Mouse (Mus musculus): ENCODE measurements around the gene Ube2b. TPM values are rescaled to one million over a fixed set of nuclear protein-coding genes. Genes with fewer than 3 reads are reported as not detected.

Ube2b gene
- polyA plus RNA-seq, 1 experiment: 197 TPM

DNA sequence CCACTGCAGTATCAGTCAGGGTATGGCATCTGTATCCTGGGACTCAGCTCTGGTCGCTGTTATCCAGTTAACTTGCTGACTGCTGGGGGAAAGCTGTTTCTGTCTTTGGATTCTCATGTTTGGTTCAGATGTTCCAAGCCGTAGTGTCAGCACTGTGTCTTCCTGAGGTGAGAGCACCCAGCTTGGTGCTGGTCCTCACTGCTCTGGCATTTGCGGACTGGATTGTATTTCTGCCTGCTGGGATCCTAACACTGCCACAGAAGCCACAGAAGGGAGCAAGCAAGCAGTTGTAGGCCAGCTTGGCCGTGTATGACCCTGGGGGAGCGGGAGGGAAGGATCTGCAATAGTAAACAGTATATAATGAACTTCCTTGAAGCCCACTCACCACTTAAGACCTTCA lies 33.9 kb downstream of the Ube2b start:
- no peak overlapping the region for H3K27ac ChIP-seq (ENCODE audit: insufficient read depth, low read length)
- H3K4me3 ChIP-seq (ENCODE audit: low read depth, low read length): no peak overlapping the region
- H3K9me3 ChIP-seq (replicated peaks; ENCODE audit: control insufficient read depth, insufficient read depth, low read length, poor library complexity, severe bottlenecking): no peaks in the 10 kb centered on the region
- TF ChIP-seq CTCF (IDR thresholded peaks at IDR 0.05; ENCODE audit: low read depth, low read length) (no peak), EP300 (IDR thresholded peaks at IDR 0.05; ENCODE audit: insufficient read depth, low read depth, low read length) (no peak), POLR2A (IDR thresholded peaks at IDR 0.05; ENCODE audit: insufficient read depth, low read length) (no peak)
- H3K9ac ChIP-seq (ENCODE audit: low read depth, poor library complexity, severe bottlenecking): no peak overlapping the region
- H3K36me3 ChIP-seq (ENCODE audit: control insufficient read depth, insufficient read depth, low read length, poor library complexity, severe bottlenecking): peaks cover 21% of the 10 kb centered on the region
- peaks cover 1% of the 10 kb centered on the region for H3K4me1 ChIP-seq (ENCODE audit: control insufficient read depth, insufficient read depth, low read length)
- no peaks in the 10 kb centered on the region for H3K27me3 ChIP-seq (ENCODE audit: control insufficient read depth, insufficient read depth, low read length, poor library complexity, severe bottlenecking)

GRCm38 (mm10) chr11:51962277-51962676 lies 38.3 kb downstream of the Ube2b start:
- H3K9me3 ChIP-seq (replicated peaks; ENCODE audit: control insufficient read depth, insufficient read depth, low read length, poor library complexity, severe bottlenecking): no peaks in the 10 kb centered on the region
- no peaks in the 10 kb centered on the region for H3K4me1 ChIP-seq (ENCODE audit: control insufficient read depth, insufficient read depth, low read length)
- H3K27ac ChIP-seq (ENCODE audit: insufficient read depth, low read length): no peak overlapping the region
- TF ChIP-seq CTCF (IDR thresholded peaks at IDR 0.05; ENCODE audit: low read depth, low read length): no peak
- TF ChIP-seq POLR2A (IDR thresholded peaks at IDR 0.05; ENCODE audit: insufficient read depth, low read length): no peak
- no peak for TF ChIP-seq EP300 (IDR thresholded peaks at IDR 0.05; ENCODE audit: insufficient read depth, low read depth, low read length)
- no peaks in the 10 kb centered on the region for H3K27me3 ChIP-seq (ENCODE audit: control insufficient read depth, insufficient read depth, low read length, poor library complexity, severe bottlenecking)
- H3K36me3 ChIP-seq (ENCODE audit: control insufficient read depth, insufficient read depth, low read length, poor library complexity, severe bottlenecking): no peaks in the 10 kb centered on the region
- H3K9ac ChIP-seq (ENCODE audit: low read depth, poor library complexity, severe bottlenecking): no peak overlapping the region
- no peak overlapping the region for H3K4me3 ChIP-seq (ENCODE audit: low read depth, low read length)

GRCm38 (mm10) chr11:51961761-51962160 lies 38.8 kb downstream of the Ube2b start:
- no peaks in the 10 kb centered on the region for H3K36me3 ChIP-seq (ENCODE audit: control insufficient read depth, insufficient read depth, low read length, poor library complexity, severe bottlenecking)
- TF ChIP-seq POLR2A (IDR thresholded peaks at IDR 0.05; ENCODE audit: insufficient read depth, low read length) (no peak), CTCF (IDR thresholded peaks at IDR 0.05; ENCODE audit: low read depth, low read length) (no peak), EP300 (IDR thresholded peaks at IDR 0.05; ENCODE audit: insufficient read depth, low read depth, low read length) (no peak)
- H3K4me1 ChIP-seq (ENCODE audit: control insufficient read depth, insufficient read depth, low read length): no peaks in the 10 kb centered on the region
- H3K9ac ChIP-seq (ENCODE audit: low read depth, poor library complexity, severe bottlenecking): no peak overlapping the region
- no peaks in the 10 kb centered on the region for H3K27me3 ChIP-seq (ENCODE audit: control insufficient read depth, insufficient read depth, low read length, poor library complexity, severe bottlenecking)
- no peaks in the 10 kb centered on the region for H3K9me3 ChIP-seq (replicated peaks; ENCODE audit: control insufficient read depth, insufficient read depth, low read length, poor library complexity, severe bottlenecking)
- no peak overlapping the region for H3K27ac ChIP-seq (ENCODE audit: insufficient read depth, low read length)
- no peak overlapping the region for H3K4me3 ChIP-seq (ENCODE audit: low read depth, low read length)

DNA sequence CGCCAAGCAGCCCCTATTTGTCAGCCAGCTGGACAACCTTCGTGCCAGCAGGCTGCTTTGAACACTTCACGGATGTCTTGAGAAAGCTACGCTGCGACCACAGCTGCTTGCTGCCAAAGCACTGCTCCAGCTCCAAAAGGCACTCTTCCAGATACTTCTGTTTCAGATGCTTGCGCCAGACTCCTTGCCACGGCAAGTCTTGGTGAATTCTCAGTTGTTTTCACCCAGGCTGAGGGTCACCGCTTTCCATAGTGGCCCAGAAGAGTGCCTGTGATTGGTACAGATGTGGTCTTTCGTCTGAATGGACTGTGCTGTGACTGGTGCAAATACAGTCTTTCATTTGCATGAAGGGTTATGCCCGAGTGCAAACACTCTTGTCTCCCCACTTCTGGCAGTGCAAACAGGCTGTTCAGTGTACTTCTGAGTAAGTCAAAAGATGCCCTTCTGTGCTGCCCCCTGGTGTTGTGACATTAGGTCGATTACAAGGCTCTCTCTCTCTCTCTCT lies 39.5 kb downstream of the Ube2b start:
- Histone ChIP-seq H3K4me1 (ENCODE audit: control insufficient read depth, insufficient read depth, low read length) (no peaks in the 10 kb centered on the region), H3K27me3 (ENCODE audit: control insufficient read depth, insufficient read depth, low read length, poor library complexity, severe bottlenecking) (no peaks in the 10 kb centered on the region), H3K9ac (ENCODE audit: low read depth, poor library complexity, severe bottlenecking) (no peak overlapping the region), H3K4me3 (ENCODE audit: low read depth, low read length) (no peak overlapping the region), H3K27ac (ENCODE audit: insufficient read depth, low read length) (no peak overlapping the region), H3K9me3 (replicated peaks; ENCODE audit: control insufficient read depth, insufficient read depth, low read length, poor library complexity, severe bottlenecking) (no peaks in the 10 kb centered on the region), H3K36me3 (ENCODE audit: control insufficient read depth, insufficient read depth, low read length, poor library complexity, severe bottlenecking) (no peaks in the 10 kb centered on the region)
- TF ChIP-seq EP300 (IDR thresholded peaks at IDR 0.05; ENCODE audit: insufficient read depth, low read depth, low read length) (no peak), CTCF (IDR thresholded peaks at IDR 0.05; ENCODE audit: low read depth, low read length) (no peak), POLR2A (IDR thresholded peaks at IDR 0.05; ENCODE audit: insufficient read depth, low read length) (no peak)

DNA sequence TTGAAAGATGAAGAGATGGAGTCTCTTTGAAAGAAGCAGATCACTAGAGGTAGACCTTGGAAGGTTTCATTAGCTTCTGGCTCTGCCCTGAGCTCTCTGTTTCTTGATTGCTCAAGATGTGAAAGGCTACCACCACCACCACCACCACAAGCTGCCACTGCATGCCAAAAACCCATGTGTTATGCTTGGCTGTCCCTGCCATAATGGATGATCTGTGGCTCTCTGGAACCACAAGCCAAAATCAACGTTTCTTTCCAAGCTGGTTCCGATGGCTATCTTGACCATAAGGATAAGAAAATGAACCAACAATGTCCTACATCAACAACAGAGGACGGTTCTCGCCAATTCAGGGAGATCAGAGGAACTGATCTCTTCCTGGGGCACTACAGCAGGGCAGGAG lies 40.5 kb downstream of the Ube2b start:
- H3K4me1 ChIP-seq (ENCODE audit: control insufficient read depth, insufficient read depth, low read length): no peaks in the 10 kb centered on the region
- TF ChIP-seq POLR2A (IDR thresholded peaks at IDR 0.05; ENCODE audit: insufficient read depth, low read length): no peak
- TF ChIP-seq EP300 (IDR thresholded peaks at IDR 0.05; ENCODE audit: insufficient read depth, low read depth, low read length): no peak
- no peak for TF ChIP-seq CTCF (IDR thresholded peaks at IDR 0.05; ENCODE audit: low read depth, low read length)
- H3K9me3 ChIP-seq (replicated peaks; ENCODE audit: control insufficient read depth, insufficient read depth, low read length, poor library complexity, severe bottlenecking): no peaks in the 10 kb centered on the region
- no peaks in the 10 kb centered on the region for H3K36me3 ChIP-seq (ENCODE audit: control insufficient read depth, insufficient read depth, low read length, poor library complexity, severe bottlenecking)
- no peak overlapping the region for H3K27ac ChIP-seq (ENCODE audit: insufficient read depth, low read length)
- H3K27me3 ChIP-seq (ENCODE audit: control insufficient read depth, insufficient read depth, low read length, poor library complexity, severe bottlenecking): peaks cover 2% of the 10 kb centered on the region; the same call in 1 of the 2 replicates
- H3K9ac ChIP-seq (ENCODE audit: low read depth, poor library complexity, severe bottlenecking): no peak overlapping the region
- H3K4me3 ChIP-seq (ENCODE audit: low read depth, low read length): no peak overlapping the region

- peaks cover 2% of the 10 kb centered on the region; the same call in 1 of the 2 replicates for H3K27me3 ChIP-seq (ENCODE audit: control insufficient read depth, insufficient read depth, low read length, poor library complexity, severe bottlenecking)
- no peak overlapping the region for H3K27ac ChIP-seq (ENCODE audit: insufficient read depth, low read length)
- no peak overlapping the region for H3K9ac ChIP-seq (ENCODE audit: low read depth, poor library complexity, severe bottlenecking)
- H3K4me1 ChIP-seq (ENCODE audit: control insufficient read depth, insufficient read depth, low read length): no peaks in the 10 kb centered on the region
- no peaks in the 10 kb centered on the region for H3K36me3 ChIP-seq (ENCODE audit: control insufficient read depth, insufficient read depth, low read length, poor library complexity, severe bottlenecking)
- no peak for TF ChIP-seq POLR2A (IDR thresholded peaks at IDR 0.05; ENCODE audit: insufficient read depth, low read length)
- TF ChIP-seq EP300 (IDR thresholded peaks at IDR 0.05; ENCODE audit: insufficient read depth, low read depth, low read length): no peak
- TF ChIP-seq CTCF (IDR thresholded peaks at IDR 0.05; ENCODE audit: low read depth, low read length): no peak
- no peaks in the 10 kb centered on the region for H3K9me3 ChIP-seq (replicated peaks; ENCODE audit: control insufficient read depth, insufficient read depth, low read length, poor library complexity, severe bottlenecking)
- no peak overlapping the region for H3K4me3 ChIP-seq (ENCODE audit: low read depth, low read length)
These were observed 41.1 kb downstream of the Ube2b start for GRCm38 (mm10) chr11:51959511-51959910.
